Mouse (Mus musculus) G1E (cell line): ENCODE results near the gene Gm19668. TPM values are rescaled to one million over a fixed set of nuclear protein-coding genes. Genes with fewer than 3 reads are reported as not detected.
"Not testable (repeated sequence)": the region's sequence is repeated elsewhere in the genome, so short reads cannot be mapped to it uniquely, and the experiment has no call there.

Experiments used
- ATAC-seq: 2 replicates; pipeline ENCODE4 v1.8.0; 2016; ENCODE audit warnings: mild to moderate bottlenecking; ENCODE audit not compliant: insufficient number of reproducible peaks, poor library complexity, low FRiP score, severe bottlenecking; ENCODE audit errors: extremely low read depth
- DNase-seq: peaks from one replicate; pipeline ENCODE4 v3.0.0; 2012; ENCODE audit warnings: low spot score
- H3K27me3 ChIP-seq: 2 replicates; pipeline ENCODE4 v1.6.1; 2012; ENCODE audit warnings: mild to moderate bottlenecking, low read length, inconsistent platforms; ENCODE audit not compliant: insufficient read depth
- H3K36me3 ChIP-seq: replicated peaks from 2 replicates; pipeline ENCODE3; 2012; ENCODE audit warnings: mild to moderate bottlenecking, inconsistent platforms
- H3K4me1 ChIP-seq: 2 replicates; pipeline ENCODE4 v1.6.1; 2012; ENCODE audit warnings: low read depth, low read length, inconsistent platforms, mixed read lengths; ENCODE audit not compliant: insufficient read depth
- H3K4me3 ChIP-seq: 2 replicates; pipeline ENCODE4 v1.5.1; 2012; ENCODE audit warnings: low read depth, mild to moderate bottlenecking, inconsistent platforms, low read length, moderate library complexity, mixed read lengths
- H3K9me3 ChIP-seq: replicated peaks from 2 replicates; pipeline ENCODE4 v1.6.1; 2012; ENCODE audit warnings: inconsistent platforms
- CTCF ChIP-seq: IDR thresholded peaks from 2 replicates; pipeline ENCODE4 v1.5.1; 2012; ENCODE audit warnings: low read depth, low read length, inconsistent platforms, mixed read lengths
- GATA1 ChIP-seq: IDR thresholded peaks from 2 replicates; pipeline ENCODE4 v1.6.1; 2012; ENCODE audit warnings: borderline replicate concordance, low read length, inconsistent platforms, mixed read lengths
- GATA2 ChIP-seq: IDR thresholded peaks from 2 replicates; pipeline ENCODE4 v1.6.1; 2012; ENCODE audit warnings: low read depth, low read length, inconsistent platforms, borderline replicate concordance
- POLR2AphosphoS5 ChIP-seq: IDR thresholded peaks from 2 replicates; pipeline ENCODE4 v1.6.1; 2012; ENCODE audit warnings: low read depth, low read length, inconsistent platforms; ENCODE audit not compliant: insufficient replicate concordance
- TAL1 ChIP-seq: conservative IDR thresholded peaks from 2 replicates; pipeline ENCODE4 v1.6.1; 2012; ENCODE audit warnings: low read depth, low read length, inconsistent platforms, mixed read lengths
- polyA plus RNA-seq: library from polyadenylated mRNA; stranded (reverse); fragments of >175 nt; gene quantifications from 2 replicates; pipeline ENCODE4 v1.2.3, GENCODE M21; 2012
- total RNA-seq, 2 experiments: library from RNA; stranded (forward) in 1 of 2; stranded (reverse) in 1 of 2; fragments of 200-1000 nt in 1 of 2; fragments of >200 nt in 1 of 2; fragmentation: Nextera tagmentation in 1 of 2; gene quantifications; 2 replicates each; pipeline ENCODE4 v1.2.3; 2014 to 2017

Gene Gm19668
- total and polyA plus RNA-seq, 3 experiments, result 0.16 TPM; not detected in 2

- TF ChIP-seq GATA1, result no peak
- no peak for TF ChIP-seq POLR2AphosphoS5
- no peak for TF ChIP-seq TAL1
- no peak for TF ChIP-seq CTCF
- no peak for TF ChIP-seq GATA2
- H3K4me3 ChIP-seq, result no peak overlapping the region
- no peaks in the 10 kb centered on the region for H3K36me3 ChIP-seq
- peaks cover 6% of the 10 kb centered on the region; the same call in 1 of the 2 replicates for H3K27me3 ChIP-seq
- DNase-seq, result no peak
- no peaks in the 10 kb centered on the region for H3K4me1 ChIP-seq
- no peak for ATAC-seq
- H3K9me3 ChIP-seq, result no peaks in the 10 kb centered on the region
Measured at GRCm38 (mm10) chr10:77769727-77770126, 29.2 kb downstream of the Gm19668 start.

- H3K36me3 ChIP-seq, DNase-seq, H3K27me3 ChIP-seq, ATAC-seq, H3K9me3 ChIP-seq, H3K4me3 ChIP-seq, H3K4me1 ChIP-seq: not testable (repeated sequence)
Measured at GRCm38 (mm10) chr10:77759582-77759981, 39.4 kb downstream of the Gm19668 start, which contains the start of gene Gm3233. Gene Gm3233 (minus strand): TSS chr10:77759682.

GRCm38 (mm10) chr10:77753448-77753847, 45.5 kb downstream of the Gm19668 start:
- DNase-seq (no peak), ATAC-seq (no peak)
- Histone ChIP-seq H3K4me3 (no peak overlapping the region), H3K36me3 (no peaks in the 10 kb centered on the region), H3K27me3 (peaks cover 7% of the 10 kb centered on the region; the same call in 1 of the 2 replicates), H3K4me1 (no peaks in the 10 kb centered on the region), H3K9me3 (no peaks in the 10 kb centered on the region)
- TF ChIP-seq GATA1 (no peak), TAL1 (no peak), POLR2AphosphoS5 (no peak)

GRCm38 (mm10) chr10:77752312-77752711, 46.6 kb downstream of the Gm19668 start:
- H3K36me3 ChIP-seq, DNase-seq, H3K27me3 ChIP-seq, H3K4me1 ChIP-seq, H3K4me3 ChIP-seq, ATAC-seq, H3K9me3 ChIP-seq: not testable (repeated sequence)

- H3K4me1 ChIP-seq, H3K4me3 ChIP-seq, H3K36me3 ChIP-seq, ATAC-seq, H3K9me3 ChIP-seq, H3K27me3 ChIP-seq, DNase-seq: not testable (repeated sequence)
Measured at GRCm38 (mm10) chr10:77751254-77751653, 47.7 kb downstream of the Gm19668 start, which contains the start of gene Gm9736. Gene Gm9736 (minus strand): TSS chr10:77751354.

GRCm38 (mm10) chr10:77750686-77751085, 48.2 kb downstream of the Gm19668 start:
- H3K27me3 ChIP-seq, H3K36me3 ChIP-seq, H3K4me1 ChIP-seq, DNase-seq, H3K9me3 ChIP-seq, H3K4me3 ChIP-seq, ATAC-seq: not testable (repeated sequence)

Other genes with a start within 250 kb of the Gm19668 start
Only the 20 nearest of the 33 such genes appear.
- gene Gm10272, start 92.5 kb downstream of the Gm19668 start, total RNA-seq (2014; fragmentation: Nextera tagmentation), result not detected in 2 replicates
- not detected in 2 replicates for gene Gm10272, start 92.5 kb downstream of the Gm19668 start, total RNA-seq (2017)
- gene Gm10272, start 92.5 kb downstream of the Gm19668 start, polyA plus RNA-seq, result not detected in 2 replicates
- not detected in 2 replicates for gene Gm10024, start 87.7 kb downstream of the Gm19668 start, total RNA-seq (2014; fragmentation: Nextera tagmentation)
- gene Gm10024, start 87.7 kb downstream of the Gm19668 start, total RNA-seq (2017), result not detected in 2 replicates
- gene Gm10024, start 87.7 kb downstream of the Gm19668 start, polyA plus RNA-seq, result not detected in 2 replicates
- not detected in 2 replicates for gene Gm10142, start 83.3 kb downstream of the Gm19668 start, total RNA-seq (2014; fragmentation: Nextera tagmentation)
- not detected in 2 replicates for gene Gm10142, start 83.3 kb downstream of the Gm19668 start, total RNA-seq (2017)
- gene Gm10142, start 83.3 kb downstream of the Gm19668 start, polyA plus RNA-seq, result not detected in 2 replicates
- not detected in 2 replicates for gene Krtap12-1, start 78.5 kb downstream of the Gm19668 start, total RNA-seq (2014; fragmentation: Nextera tagmentation)
- not detected in 2 replicates for gene Krtap12-1, start 78.5 kb downstream of the Gm19668 start, total RNA-seq (2017)
- not detected in 2 replicates for gene Krtap12-1, start 78.5 kb downstream of the Gm19668 start, polyA plus RNA-seq
- gene Gm10100, start 72.6 kb downstream of the Gm19668 start, total RNA-seq (2014; fragmentation: Nextera tagmentation), result not detected in 2 replicates
- not detected in 2 replicates for gene Gm10100, start 72.6 kb downstream of the Gm19668 start, total RNA-seq (2017)
- not detected in 2 replicates for gene Gm10100, start 72.6 kb downstream of the Gm19668 start, polyA plus RNA-seq
- not detected in 2 replicates for gene Gm18596, start 56.5 kb downstream of the Gm19668 start, total RNA-seq (2014; fragmentation: Nextera tagmentation)
- gene Gm18596, start 56.5 kb downstream of the Gm19668 start, total RNA-seq (2017), result not detected in 2 replicates
- gene Gm18596, start 56.5 kb downstream of the Gm19668 start, polyA plus RNA-seq, result not detected in 2 replicates
- not detected in 2 replicates for gene Gm9736, start 47.8 kb downstream of the Gm19668 start, total RNA-seq (2014; fragmentation: Nextera tagmentation)
- 0.22 TPM in 1 of 2 replicates, not detected in the other for gene Gm9736, start 47.8 kb downstream of the Gm19668 start, total RNA-seq (2017)
- not detected in 2 replicates for gene Gm9736, start 47.8 kb downstream of the Gm19668 start, polyA plus RNA-seq
- not detected in 2 replicates for gene Gm3233, start 39.5 kb downstream of the Gm19668 start, total RNA-seq (2014; fragmentation: Nextera tagmentation)
- 0.33 TPM in 1 of 2 replicates, not detected in the other for gene Gm3233, start 39.5 kb downstream of the Gm19668 start, total RNA-seq (2017)
- gene Gm3233, start 39.5 kb downstream of the Gm19668 start, polyA plus RNA-seq, result not detected in 2 replicates
- gene Gm3238, start 27.8 kb downstream of the Gm19668 start, total RNA-seq (2014; fragmentation: Nextera tagmentation), result not detected in 2 replicates
- 0.22 TPM in 1 of 2 replicates, not detected in the other for gene Gm3238, start 27.8 kb downstream of the Gm19668 start, total RNA-seq (2017)
- gene Gm3238, start 27.8 kb downstream of the Gm19668 start, polyA plus RNA-seq, result not detected in 2 replicates
- not detected in 2 replicates for gene Gm7138, start 22.2 kb downstream of the Gm19668 start, total RNA-seq (2014; fragmentation: Nextera tagmentation)
- 0.33 TPM in 1 of 2 replicates, not detected in the other for gene Gm7138, start 22.2 kb downstream of the Gm19668 start, total RNA-seq (2017)
- gene Gm7138, start 22.2 kb downstream of the Gm19668 start, polyA plus RNA-seq, result not detected in 2 replicates
- gene Gm3250, start 16.6 kb downstream of the Gm19668 start, total RNA-seq (2014; fragmentation: Nextera tagmentation), result not detected in 2 replicates
- gene Gm3250, start 16.6 kb downstream of the Gm19668 start, total RNA-seq (2017), result not detected in 2 replicates
- gene Gm3250, start 16.6 kb downstream of the Gm19668 start, polyA plus RNA-seq, result not detected in 2 replicates
- gene Gm7137, start 10.9 kb downstream of the Gm19668 start, total RNA-seq (2014; fragmentation: Nextera tagmentation), result not detected in 2 replicates
- not detected in 2 replicates for gene Gm7137, start 10.9 kb downstream of the Gm19668 start, total RNA-seq (2017)
- gene Gm7137, start 10.9 kb downstream of the Gm19668 start, polyA plus RNA-seq, result not detected in 2 replicates
- gene Gm9639, start 4.1 kb downstream of the Gm19668 start, total RNA-seq (2014; fragmentation: Nextera tagmentation), result not detected in 2 replicates
- gene Gm9639, start 4.1 kb downstream of the Gm19668 start, total RNA-seq (2017), result not detected in 2 replicates
- not detected in 2 replicates for gene Gm9639, start 4.1 kb downstream of the Gm19668 start, polyA plus RNA-seq
- gene Gm9507, start 12.7 kb upstream of the Gm19668 start, total RNA-seq (2014; fragmentation: Nextera tagmentation), result not detected in 2 replicates
- gene Gm9507, start 12.7 kb upstream of the Gm19668 start, total RNA-seq (2017), result not detected in 2 replicates
- gene Gm9507, start 12.7 kb upstream of the Gm19668 start, polyA plus RNA-seq, result not detected in 2 replicates
- gene Gm2696, start 15.5 kb upstream of the Gm19668 start, total RNA-seq (2014; fragmentation: Nextera tagmentation), result not detected in 2 replicates
- not detected in 2 replicates for gene Gm2696, start 15.5 kb upstream of the Gm19668 start, total RNA-seq (2017)
- gene Gm2696, start 15.5 kb upstream of the Gm19668 start, polyA plus RNA-seq, result not detected in 2 replicates
- not detected in 2 replicates for gene Krtap10-4, start 28.0 kb upstream of the Gm19668 start, total RNA-seq (2014; fragmentation: Nextera tagmentation)
- not detected in 2 replicates for gene Krtap10-4, start 28.0 kb upstream of the Gm19668 start, total RNA-seq (2017)
- gene Krtap10-4, start 28.0 kb upstream of the Gm19668 start, polyA plus RNA-seq, result not detected in 2 replicates
- not detected in 2 replicates for gene Krtap10-10, start 36.8 kb upstream of the Gm19668 start, total RNA-seq (2014; fragmentation: Nextera tagmentation)
- 0.49 TPM in 1 of 2 replicates, not detected in the other for gene Krtap10-10, start 36.8 kb upstream of the Gm19668 start, total RNA-seq (2017)
- not detected in 2 replicates for gene Krtap10-10, start 36.8 kb upstream of the Gm19668 start, polyA plus RNA-seq
- not detected in 2 replicates for gene Gm36176, start 47.7 kb upstream of the Gm19668 start, total RNA-seq (2014; fragmentation: Nextera tagmentation)
- not detected in 2 replicates for gene Gm36176, start 47.7 kb upstream of the Gm19668 start, total RNA-seq (2017)
- not detected in 2 replicates for gene Gm36176, start 47.7 kb upstream of the Gm19668 start, polyA plus RNA-seq
- gene Gm10318, start 53.7 kb upstream of the Gm19668 start, total RNA-seq (2014; fragmentation: Nextera tagmentation), result not detected in 2 replicates
- 0.23 TPM in 1 of 2 replicates, not detected in the other for gene Gm10318, start 53.7 kb upstream of the Gm19668 start, total RNA-seq (2017)
- not detected in 2 replicates for gene Gm10318, start 53.7 kb upstream of the Gm19668 start, polyA plus RNA-seq
- gene Gm3285, start 62.8 kb upstream of the Gm19668 start, total RNA-seq (2014; fragmentation: Nextera tagmentation), result not detected in 2 replicates
- not detected in 2 replicates for gene Gm3285, start 62.8 kb upstream of the Gm19668 start, total RNA-seq (2017)
- gene Gm3285, start 62.8 kb upstream of the Gm19668 start, polyA plus RNA-seq, result not detected in 2 replicates